Mouse (Mus musculus): Measurements from ENCODE around the gene Smarcb1.

The Smarcb1 gene
- long read RNA-seq, experiment 1, transcript Smarcb1-202 (9 exons, 1,622 nt): minor isoform, 35 of 91 reads
- long read RNA-seq, experiment 1, transcript Smarcb1-201 (9 exons, 1,660 nt): major isoform, 51 of 91 reads
- long read RNA-seq, experiment 1, partial matches to known transcripts: 3 of 91 reads
- long read RNA-seq, experiment 1, other reads (novel, unspliced or antisense): 2 of 91 reads
- long read RNA-seq, experiment 2, transcript Smarcb1-202 (9 exons, 1,622 nt): minor isoform, 41 of 115 reads
- long read RNA-seq, experiment 2, transcript Smarcb1-201 (9 exons, 1,660 nt): major isoform, 65 of 115 reads
- long read RNA-seq, experiment 2, partial matches to known transcripts: 6 of 115 reads
- long read RNA-seq, experiment 2, other reads (novel, unspliced or antisense): 3 of 115 reads

- intact Hi-C loops (cut with DNase I): no loop called here
Measured at GRCm38 (mm10) chr10:75921026-75921725, at the start of gene Smarcb1. Gene Smarcb1, minus strand, starts transcription at chr10:75921617.

DNA sequence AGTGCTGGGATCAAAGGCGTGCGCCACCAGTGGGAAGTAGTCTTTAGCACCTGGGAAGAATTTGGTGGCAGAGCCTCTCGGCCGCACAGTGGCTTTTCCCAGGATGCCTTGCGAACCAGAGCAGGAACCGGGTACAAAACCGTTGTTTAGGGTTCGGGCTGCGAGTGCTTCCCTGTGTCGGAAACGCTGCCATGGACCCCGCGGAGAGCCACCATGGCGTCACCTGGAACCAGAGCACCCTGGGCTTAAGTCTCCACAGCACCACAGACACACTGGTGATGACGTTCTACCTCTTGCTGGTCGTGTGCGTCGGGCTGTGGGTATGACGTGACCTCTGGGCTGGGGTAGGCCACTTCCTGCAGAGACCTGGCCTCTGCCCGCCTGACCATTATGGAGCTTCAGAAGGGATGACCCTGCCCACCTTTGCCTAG lies 33.0 kb upstream of the Smarcb1 start, which contains the start of gene Gm5134:
Gene Gm5134 (plus strand): TSS at position 134 of the 431 bp plus-strand sequence.
- intact Hi-C loops (cut with DNase I): loop anchor here (5.0 kb wide), 3 partner anchors 72 to 367 kb away; partner anchors contain the start of gene Ggt5

DNA sequence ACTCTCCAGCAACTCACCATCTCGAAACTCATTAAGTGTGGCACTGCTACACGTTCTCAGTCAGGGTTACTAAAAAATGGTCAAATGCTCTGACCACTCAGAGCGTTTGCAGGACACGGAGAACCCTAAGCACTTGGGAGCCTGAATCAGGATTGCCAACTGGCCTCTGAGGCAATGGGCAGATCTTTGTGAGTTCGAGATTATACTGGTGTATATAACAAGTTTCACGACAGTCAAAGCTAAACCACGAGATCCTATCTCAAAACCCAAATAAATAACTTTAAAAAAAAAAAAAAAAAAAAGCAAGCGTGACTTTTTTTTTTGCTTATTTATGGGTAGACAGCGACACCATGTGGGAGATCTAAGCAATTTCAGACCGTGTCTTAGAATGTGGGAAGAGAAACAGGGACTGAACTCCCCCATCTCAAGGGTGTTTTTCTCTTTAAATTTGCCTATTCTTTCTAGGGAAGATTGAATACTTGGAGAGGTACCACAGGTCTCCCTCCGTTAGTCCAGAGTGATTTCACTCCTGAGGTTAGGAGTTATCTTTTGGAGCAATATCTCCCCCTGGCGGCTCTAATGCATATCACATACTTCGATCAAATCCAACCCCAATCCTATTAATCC lies 30.1 kb upstream of the Smarcb1 start:
- intact Hi-C loops (cut with DNase I): loop anchor here (2.0 to 5.0 kb wide), 4 partner anchors 55 to 364 kb away; partner anchors contain the start of gene Ggt5

DNA sequence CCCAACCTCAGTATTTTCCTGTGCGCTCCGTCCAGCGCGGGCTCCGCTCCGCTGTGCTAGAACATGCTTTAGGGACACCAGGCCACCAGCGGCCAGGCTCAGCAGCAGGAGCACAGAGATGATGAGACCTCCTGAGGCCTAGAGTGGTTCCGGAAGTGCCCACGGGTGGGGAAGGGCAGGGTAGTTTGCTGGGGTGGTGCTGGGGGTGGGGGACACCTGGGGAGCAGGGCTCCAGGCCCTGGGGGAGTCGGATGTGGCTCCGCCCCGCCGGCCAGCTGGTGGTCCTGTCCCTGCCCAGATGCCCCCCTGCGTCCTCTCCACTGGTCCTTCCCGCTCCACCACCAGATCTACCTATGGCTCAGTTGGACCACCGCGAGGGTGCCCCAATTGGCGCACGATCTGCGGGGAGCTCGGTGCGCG lies 29.4 kb upstream of the Smarcb1 start:
- intact Hi-C loops (cut with DNase I): loop anchor here (2.0 to 5.0 kb wide), 4 partner anchors 54 to 364 kb away; partner anchors contain the start of gene Ggt5

DNA sequence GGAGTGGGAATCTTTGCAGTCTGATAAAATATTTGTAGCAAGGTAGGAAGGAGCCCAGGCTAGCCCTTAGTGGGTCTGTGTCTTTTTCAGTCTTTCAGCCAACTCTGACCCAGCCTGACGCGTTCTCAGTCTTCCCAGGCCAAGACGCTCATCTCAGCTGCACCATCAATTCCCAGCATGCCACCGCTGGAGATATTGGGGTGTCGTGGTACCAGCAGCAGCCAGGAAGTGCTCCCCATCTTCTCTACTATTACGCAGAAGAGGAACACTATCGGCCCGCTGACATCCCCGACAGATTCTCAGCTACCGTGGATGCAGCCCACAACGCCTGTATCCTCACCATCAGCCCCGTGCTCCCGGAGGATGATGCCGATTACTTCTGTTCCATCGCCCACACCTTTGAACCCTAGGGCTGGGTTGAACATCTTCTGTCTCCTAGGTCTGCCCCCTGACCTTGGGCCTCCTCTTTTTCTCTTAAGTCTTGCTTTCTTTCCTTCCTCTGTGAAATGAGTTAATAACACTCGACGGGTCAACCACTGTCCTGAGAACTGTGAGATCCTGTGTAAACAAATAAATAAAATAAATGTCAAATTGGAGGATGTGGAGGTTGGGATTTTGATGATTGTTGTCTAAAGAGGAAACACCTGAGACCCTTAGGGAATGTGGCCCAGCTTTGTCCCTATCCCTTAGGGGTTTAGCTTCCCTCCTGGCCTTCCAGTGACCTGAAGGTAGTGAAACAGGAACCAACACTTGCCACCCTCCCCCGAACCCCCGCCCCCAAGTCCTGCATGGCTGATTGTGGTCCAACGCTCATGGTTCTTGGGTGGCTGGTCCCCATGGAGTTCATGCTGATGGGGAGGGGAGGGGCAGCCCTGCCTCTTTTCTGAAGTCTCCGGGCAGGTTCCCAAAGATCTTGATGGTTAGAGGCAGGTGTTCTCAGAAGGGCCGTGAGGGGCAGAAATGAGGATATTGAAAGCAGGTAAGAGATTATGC lies 27.9 kb upstream of the Smarcb1 start:
- intact Hi-C loops (cut with DNase I): loop anchor here (2.0 to 5.0 kb wide), 4 partner anchors 53 to 362 kb away; partner anchors contain the start of gene Ggt5

GRCm38 (mm10) chr10:75948079-75948478 lies 26.7 kb upstream of the Smarcb1 start:
- intact Hi-C loops (cut with DNase I): no loop called here

- intact Hi-C loops (cut with DNase I): no loop called here
Measured at GRCm38 (mm10) chr10:75945896-75946295, 24.5 kb upstream of the Smarcb1 start.

GRCm38 (mm10) chr10:75945213-75945612 lies 23.8 kb upstream of the Smarcb1 start:
- intact Hi-C loops (cut with DNase I): no loop called here

- intact Hi-C loops (cut with DNase I): no loop called here
Measured at GRCm38 (mm10) chr10:75944066-75944772, 22.8 kb upstream of the Smarcb1 start.

- intact Hi-C loops (cut with DNase I): no loop called here
Measured at GRCm38 (mm10) chr10:75942736-75943477, 21.5 kb upstream of the Smarcb1 start, which contains the start of gene Vpreb3. Gene Vpreb3, plus strand, starts transcription at chr10:75943057.

DNA sequence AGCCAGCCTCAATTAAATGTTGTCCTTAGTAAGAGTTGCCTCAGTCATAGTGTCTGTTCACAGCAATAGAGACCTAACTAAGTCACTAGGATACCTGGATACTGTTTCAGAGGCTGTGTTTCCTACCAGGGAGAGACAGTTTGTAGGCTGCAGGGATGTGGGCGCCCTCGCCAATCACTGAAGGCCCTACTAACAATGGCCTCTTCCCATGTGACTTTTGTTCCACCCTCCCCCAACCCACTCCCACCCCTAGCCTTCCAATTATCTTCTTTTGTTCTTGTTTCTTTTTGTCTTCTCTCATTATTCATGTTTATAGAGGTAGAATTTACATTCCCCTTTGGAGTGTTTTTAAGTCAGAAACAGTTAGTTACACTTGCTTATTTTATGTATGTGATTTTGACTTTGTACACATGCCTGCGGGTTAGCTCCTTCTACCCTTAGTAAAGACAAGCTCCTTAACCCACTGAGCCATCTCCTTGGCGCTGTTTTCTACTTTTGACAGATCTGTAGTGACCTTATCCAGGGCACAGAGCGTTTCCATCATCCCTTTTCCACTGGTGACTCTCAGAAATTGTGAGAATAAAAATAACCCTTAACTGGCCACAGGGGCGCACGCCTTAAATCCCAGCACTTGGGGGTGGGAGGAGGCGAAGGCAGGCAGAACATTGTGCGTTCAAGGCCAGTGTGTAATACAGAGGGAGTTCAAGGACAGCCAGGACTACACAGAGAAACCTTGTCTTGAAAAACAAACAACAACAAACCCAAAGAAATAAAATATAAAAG lies 19.8 kb upstream of the Smarcb1 start:
- intact Hi-C loops (cut with DNase I): no loop called here

GRCm38 (mm10) chr10:75940520-75940919 lies 19.1 kb upstream of the Smarcb1 start, which contains the start of gene Gm867:
Gene Gm867, minus strand, starts transcription at chr10:75940672.
- intact Hi-C loops (cut with DNase I): no loop called here

DNA sequence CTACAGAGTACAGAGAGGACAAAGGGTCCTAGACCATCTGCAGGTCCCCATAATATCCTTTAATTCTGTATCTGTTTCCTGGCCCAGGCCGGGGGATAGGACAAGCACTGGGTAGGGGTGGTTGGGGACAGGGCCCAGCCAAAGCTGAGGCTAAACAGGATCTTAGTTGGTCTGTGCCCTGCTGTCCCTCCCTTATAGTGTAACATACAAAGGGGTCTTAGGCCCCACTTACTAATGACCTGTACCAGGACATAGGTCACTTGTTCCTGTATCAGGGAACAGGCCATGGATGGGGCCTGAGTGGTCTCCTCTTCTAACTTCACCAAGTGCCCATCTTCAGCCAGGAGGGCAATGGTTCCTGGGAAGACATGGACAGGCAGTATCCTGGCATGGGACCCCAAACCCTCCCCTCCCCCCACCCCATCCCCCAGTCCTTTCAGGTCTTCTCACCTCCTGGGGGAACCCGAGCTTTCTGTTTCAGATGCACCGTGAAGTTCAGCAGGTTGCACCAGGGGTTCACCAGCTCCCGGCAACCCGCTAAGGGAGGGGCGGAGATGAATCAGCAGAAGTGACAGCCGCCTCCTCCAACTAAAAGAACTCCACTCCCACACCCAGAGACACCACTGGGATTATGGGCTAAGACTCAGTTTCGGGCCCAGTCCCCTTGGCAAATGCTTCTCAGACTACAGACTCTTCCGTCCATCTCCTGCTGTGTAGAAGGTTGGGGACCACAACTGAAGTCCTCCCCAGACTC lies 18.2 kb upstream of the Smarcb1 start:
- intact Hi-C loops (cut with DNase I): no loop called here

DNA sequence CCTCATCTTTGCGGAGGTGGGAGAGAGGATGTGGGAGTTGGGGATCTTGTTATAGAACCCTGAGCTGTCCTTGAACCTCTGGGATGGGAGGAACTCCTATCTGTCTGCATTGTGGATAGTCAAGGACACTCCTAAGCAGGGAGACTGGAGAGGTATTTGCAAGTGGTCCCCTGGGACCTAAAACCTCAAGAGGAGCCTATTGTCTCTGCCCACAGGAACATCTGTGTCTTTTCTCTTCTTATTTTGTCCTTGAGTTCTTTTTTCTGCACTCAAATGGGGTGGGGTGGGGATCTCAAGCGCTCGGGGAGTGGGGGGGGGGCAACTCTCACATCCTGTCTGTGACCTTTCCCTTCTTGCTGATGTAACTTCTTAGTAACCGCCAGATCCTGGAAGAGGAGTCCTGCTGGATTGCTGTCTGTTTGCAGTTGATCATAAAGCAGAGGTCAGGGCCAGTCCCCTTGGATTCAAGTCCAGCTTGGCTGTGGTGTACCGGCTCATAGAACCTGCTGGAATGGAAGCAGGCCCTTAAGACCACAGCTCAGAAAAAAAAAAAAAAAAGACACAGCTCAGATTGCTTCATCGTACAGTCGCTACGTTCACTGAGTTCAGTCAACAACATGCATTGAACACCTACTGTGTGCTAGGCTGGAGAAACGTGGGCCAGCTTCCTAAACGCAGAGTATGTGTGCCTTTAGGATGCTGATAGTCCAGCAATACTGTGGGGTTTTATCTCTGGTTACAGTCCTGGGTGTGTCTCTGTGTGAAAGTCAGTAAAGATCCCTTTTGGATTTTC lies 16.6 kb upstream of the Smarcb1 start:
- intact Hi-C loops (cut with DNase I): no loop called here

DNA sequence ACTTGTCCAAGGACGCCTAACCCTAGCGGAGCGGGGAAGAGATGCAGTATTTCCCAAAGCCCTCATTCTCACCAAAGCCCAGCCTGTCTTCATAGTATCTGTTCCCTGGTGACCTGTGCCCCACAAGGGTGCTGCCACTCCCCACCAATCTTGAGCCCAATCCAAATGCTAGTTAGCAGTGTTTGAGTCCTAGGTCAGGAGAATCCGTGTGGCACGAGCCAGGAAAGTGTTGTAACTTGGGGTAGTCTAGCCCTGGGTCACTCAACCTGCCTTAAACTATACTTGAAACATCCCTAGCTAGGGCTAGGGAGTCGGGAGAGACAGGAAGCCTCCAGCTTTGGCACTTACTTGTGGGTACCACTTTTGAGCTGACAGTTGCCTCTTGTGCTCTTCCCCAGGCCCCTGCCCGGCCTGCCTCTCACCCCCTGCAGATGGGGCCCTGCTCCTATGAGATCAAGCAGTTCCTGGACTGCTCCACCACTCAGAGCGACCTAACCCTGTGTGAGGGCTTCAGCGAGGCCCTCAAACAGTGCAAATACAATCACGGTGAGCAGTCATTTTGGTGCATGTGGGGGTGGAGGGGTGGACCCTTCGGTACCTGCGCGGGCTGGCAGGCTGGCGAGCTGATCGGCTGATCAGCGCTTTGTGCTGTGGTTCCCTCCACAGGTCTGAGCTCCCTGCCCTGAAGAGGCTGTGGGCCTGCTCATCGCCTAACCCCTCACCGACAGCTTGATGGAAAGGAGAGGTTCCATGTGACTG lies 15.7 kb upstream of the Smarcb1 start:
- intact Hi-C loops (cut with DNase I): no loop called here

Measured in adrenal gland (tissue).